Mouse (Mus musculus) intestine, postnatal 0 days (tissue): ENCODE measurements around the gene 4933424G06Rik. TPM values are rescaled to one million over a fixed set of nuclear protein-coding genes. Genes with fewer than 3 reads are reported as not detected.

ENCODE experiments used
- ATAC-seq: fragments of 200-750 bp; cut with Nextera tagmentation; 2 replicates; pipeline ENCODE4 v1.8.0; 2017; ENCODE audit warnings: mild to moderate bottlenecking, moderate TSS enrichment, moderate library complexity
- H3K27ac ChIP-seq: fragments of 300-500 bp; sonication (generic); 2 replicates; pipeline ENCODE4 v1.5.1; 2014; ENCODE audit warnings: mild to moderate bottlenecking, low read depth, low read length, moderate library complexity
- H3K27me3 ChIP-seq: fragments of 300-500 bp; sonication (generic); replicated peaks from 2 replicates; pipeline ENCODE4 v1.6.1; 2014; ENCODE audit warnings: low read length, mixed read lengths; ENCODE audit not compliant: control insufficient read depth, insufficient read depth
- H3K36me3 ChIP-seq: fragments of 300-500 bp; sonication (generic); 2 replicates; pipeline ENCODE4 v1.6.1; 2014; ENCODE audit warnings: mild to moderate bottlenecking, moderate library complexity; ENCODE audit not compliant: control insufficient read depth, insufficient read depth
- H3K4me1 ChIP-seq: fragments of 300-500 bp; sonication (generic); replicated peaks from 2 replicates; pipeline ENCODE4 v1.6.1; 2014; ENCODE audit warnings: antibody characterized with exemption, low read length, mixed read lengths; ENCODE audit not compliant: control insufficient read depth, insufficient read depth
- H3K4me2 ChIP-seq: fragments of 300-500 bp; sonication (generic); replicated peaks from 2 replicates; pipeline ENCODE4 v1.6.1; 2014; ENCODE audit warnings: low read depth, mild to moderate bottlenecking, moderate library complexity
- H3K4me3 ChIP-seq: fragments of 300-500 bp; sonication (generic); 2 replicates; pipeline ENCODE4 v1.5.1; 2014; ENCODE audit warnings: low read depth, low read length
- H3K9ac ChIP-seq: fragments of 300-500 bp; sonication (generic); 2 replicates; pipeline ENCODE4 v1.6.1; 2014; ENCODE audit warnings: mild to moderate bottlenecking, low read depth, low read length
- H3K9me3 ChIP-seq: fragments of 300-500 bp; sonication (generic); 2 replicates; pipeline ENCODE4 v1.6.1; 2016; ENCODE audit warnings: mixed run types; ENCODE audit not compliant: control insufficient read depth
- CTCF ChIP-seq: sonication (generic); IDR thresholded peaks from 2 replicates; pipeline ENCODE4 v1.5.1; 2016; ENCODE audit warnings: low read depth, mild to moderate bottlenecking, control low read depth, antibody characterized with exemption, moderate library complexity
- WGBS: fragments of 180-500 bp; shearing (Covaris S2); extraction: QIAGEN DNeasy Blood & Tissue Kit; methylation state at CpG from one replicate; pipeline ENCODE4 v1.1.7; 2014; 5-methylcytosine and 5-hydroxymethylcytosine counted together
- polyA plus RNA-seq: library from polyadenylated mRNA; unstranded; fragments of >200 nt; fragmentation: Nextera tagmentation; extraction: Ambion mirVana; gene quantifications from 2 replicates; pipeline ENCODE4 v1.2.1, GENCODE M21; 2015

Gene 4933424G06Rik
- polyA plus RNA-seq, 1 experiment from 2014 or later: not detected

GRCm38 (mm10) chr1:36690671-36691235 lies 19.2 kb upstream of the 4933424G06Rik start:
- H3K4me1 ChIP-seq: no peaks in the 10 kb centered on the region
- no peaks in the 10 kb centered on the region for H3K27me3 ChIP-seq
- ATAC-seq: no peak
- peak overlapping the region; percentile 73 for H3K4me2 ChIP-seq
- H3K27ac ChIP-seq: no peak overlapping the region
- H3K9ac ChIP-seq: no peak overlapping the region
- TF ChIP-seq CTCF: no peak
- 60% methylated on average over 11 of the region's 11 CpGs for WGBS
- peak overlapping the region; percentile 59 for H3K4me3 ChIP-seq
- H3K36me3 ChIP-seq: peaks cover 20% of the 10 kb centered on the region
- H3K9me3 ChIP-seq: no peaks in the 10 kb centered on the region

GRCm38 (mm10) chr1:36691271-36692155 lies 18.4 kb upstream of the 4933424G06Rik start, which contains the start of gene Cox5b:
TSS of gene Cox5b (plus strand) at chr1:36691449.
- Histone ChIP-seq H3K36me3 (peaks cover 20% of the 10 kb centered on the region), H3K9me3 (no peaks in the 10 kb centered on the region), H3K4me3 (peak within 1 kb of the TSS; percentile 59), H3K27ac (peak within 1 kb of the TSS; percentile 66), H3K4me1 (no peaks in the 10 kb centered on the region), H3K9ac (peak within 1 kb of the TSS; percentile 71), H3K27me3 (no peaks in the 10 kb centered on the region), H3K4me2 (peak within 1 kb of the TSS; percentile 73)
- 2% methylated on average over 67 of the region's 68 CpGs for WGBS
- ATAC-seq: peak; percentile 96
- no peak for TF ChIP-seq CTCF

- H3K27me3 ChIP-seq: no peaks in the 10 kb centered on the region
- H3K4me1 ChIP-seq: no peaks in the 10 kb centered on the region
- peaks cover 32% of the 10 kb centered on the region for H3K36me3 ChIP-seq
- 82% methylated on average over 6 of the region's 6 CpGs for WGBS
- H3K4me3 ChIP-seq: no peak overlapping the region
- no peak overlapping the region for H3K9ac ChIP-seq
- ATAC-seq: no peak
- H3K9me3 ChIP-seq: no peaks in the 10 kb centered on the region
- no peak overlapping the region for H3K27ac ChIP-seq
- no peak for TF ChIP-seq CTCF
- H3K4me2 ChIP-seq: no peak overlapping the region
Observed at GRCm38 (mm10) chr1:36694871-36695270, 15.1 kb upstream of the 4933424G06Rik start.

- Histone ChIP-seq H3K9ac (no peak overlapping the region), H3K4me3 (no peak overlapping the region), H3K27ac (no peak overlapping the region), H3K4me2 (no peak overlapping the region), H3K27me3 (no peaks in the 10 kb centered on the region), H3K4me1 (no peaks in the 10 kb centered on the region), H3K36me3 (peaks cover 47% of the 10 kb centered on the region), H3K9me3 (no peaks in the 10 kb centered on the region)
- TF ChIP-seq CTCF: no peak
- WGBS: 68% methylated on average over 6 of the region's 6 CpGs
- no peak for ATAC-seq
Observed at GRCm38 (mm10) chr1:36696411-36696810, 13.5 kb upstream of the 4933424G06Rik start.

- H3K4me3 ChIP-seq: no peak overlapping the region
- H3K9me3 ChIP-seq: no peaks in the 10 kb centered on the region
- WGBS: 80% methylated on average over 5 of the region's 5 CpGs
- H3K9ac ChIP-seq: no peak overlapping the region
- no peak for ATAC-seq
- H3K27ac ChIP-seq: no peak overlapping the region
- peaks cover 53% of the 10 kb centered on the region for H3K36me3 ChIP-seq
- TF ChIP-seq CTCF: no peak
- no peaks in the 10 kb centered on the region for H3K27me3 ChIP-seq
- H3K4me2 ChIP-seq: no peak overlapping the region
- H3K4me1 ChIP-seq: no peaks in the 10 kb centered on the region
Observed at GRCm38 (mm10) chr1:36697030-36697429, 12.9 kb upstream of the 4933424G06Rik start.

- WGBS: 84% methylated on average over 2 of the region's 2 CpGs
Observed at GRCm38 (mm10) chr1:36707166-36707565, 2.8 kb upstream of the 4933424G06Rik start.

More at GRCm38 (mm10) chr1:36707166-36707565, 2.8 kb upstream of the 4933424G06Rik start:
- Histone ChIP-seq H3K9me3 (no peaks in the 10 kb centered on the region), H3K9ac (no peak overlapping the region), H3K36me3 (peaks cover 53% of the 10 kb centered on the region), H3K4me3 (no peak overlapping the region), H3K4me1 (peaks cover 7% of the 10 kb centered on the region), H3K4me2 (no peak overlapping the region), H3K27me3 (no peaks in the 10 kb centered on the region), H3K27ac (no peak overlapping the region)
- ATAC-seq: no peak
- no peak for TF ChIP-seq CTCF
